Mouse (Mus musculus): Measurements from ENCODE around the gene Kcnk13. TPM values are rescaled to one million over a fixed set of nuclear protein-coding genes. Genes with fewer than 3 reads are reported as not detected.
"Not testable (repeated sequence)": the region's sequence is repeated elsewhere in the genome, so short reads cannot be mapped to it uniquely, and the experiment has no call there.

The Kcnk13 gene
- polyA plus RNA-seq, 1 experiment from 2014 or later = 0.94 TPM

DNA sequence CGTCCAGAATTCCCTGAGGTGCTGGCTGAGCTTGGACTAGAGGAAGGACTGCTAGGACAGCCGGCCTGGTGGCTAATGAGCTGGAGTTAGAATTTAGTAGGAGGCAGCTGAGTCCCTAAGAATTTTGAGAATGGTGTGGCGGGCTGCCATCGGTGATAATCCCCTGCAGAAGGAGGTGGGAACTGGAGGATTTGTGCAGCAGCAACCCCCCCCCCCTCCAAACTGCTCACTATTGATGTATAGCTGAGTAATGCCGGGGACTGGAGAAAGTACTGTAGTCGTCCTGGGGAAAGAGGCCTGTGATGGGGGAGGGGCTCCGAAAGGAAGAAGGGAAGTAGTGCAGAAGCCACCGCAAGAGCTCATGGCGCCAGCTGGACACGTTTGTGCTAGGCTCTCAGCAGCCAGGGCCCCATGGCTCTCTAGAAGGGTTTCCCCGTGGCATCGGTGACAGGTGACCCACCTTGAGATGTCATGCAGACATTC is 2.6 kb downstream of the Kcnk13 start:
- no peak overlapping the region for H3K9ac ChIP-seq
- ATAC-seq (ENCODE audit: insufficient number of reproducible peaks, insufficient read depth, low FRiP score, low TSS enrichment, low read depth) = no peak
- no peaks in the 10 kb centered on the region for H3K36me3 ChIP-seq
- peak overlapping the region; percentile 48; the same call in 1 of the 2 replicates for H3K4me3 ChIP-seq
- no peaks in the 10 kb centered on the region for H3K9me3 ChIP-seq
- H3K4me2 ChIP-seq = peak overlapping the region; percentile 80
- H3K27ac ChIP-seq = no peak overlapping the region
- WGBS = 8% methylated on average over 12 of the region's 12 CpGs
- peaks cover 74% of the 10 kb centered on the region for H3K27me3 ChIP-seq
- peaks cover 33% of the 10 kb centered on the region for H3K4me1 ChIP-seq

DNA sequence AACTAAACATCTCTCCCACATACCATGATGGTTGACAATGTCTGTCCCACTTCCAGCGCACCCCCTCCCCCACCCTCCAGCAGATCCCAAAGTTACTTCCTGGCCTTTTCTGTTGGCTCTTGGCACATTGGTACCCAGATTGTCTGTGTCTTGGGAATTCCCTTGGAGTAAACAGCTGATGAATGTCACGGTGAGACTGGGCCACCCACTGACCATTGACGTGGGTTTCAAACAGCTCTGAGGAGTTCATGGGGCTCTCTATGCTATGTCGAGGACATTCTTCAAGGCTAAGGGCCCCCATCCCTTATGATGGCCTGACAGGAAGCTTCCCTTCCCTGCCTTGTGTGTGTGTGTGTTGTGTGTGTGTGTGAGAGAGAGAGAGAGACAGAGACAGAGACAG is 5.6 kb downstream of the Kcnk13 start:
- H3K27me3 ChIP-seq = peaks cover 52% of the 10 kb centered on the region
- H3K9ac ChIP-seq = no peak overlapping the region
- peaks cover 24% of the 10 kb centered on the region for H3K4me1 ChIP-seq
- H3K27ac ChIP-seq = no peak overlapping the region
- no peaks in the 10 kb centered on the region; the same call in 1 of the 2 replicates for H3K9me3 ChIP-seq
- no peak overlapping the region for H3K4me2 ChIP-seq
- no peaks in the 10 kb centered on the region for H3K36me3 ChIP-seq
- ATAC-seq (ENCODE audit: insufficient number of reproducible peaks, insufficient read depth, low FRiP score, low TSS enrichment, low read depth) = no peak
- no peak overlapping the region for H3K4me3 ChIP-seq
- 82% methylated on average over 4 of the region's 4 CpGs for WGBS

GRCm38 (mm10) chr12:99971205-99971894 is 7.1 kb downstream of the Kcnk13 start:
- not testable (repeated sequence) for H3K36me3 ChIP-seq; H3K4me3 ChIP-seq; H3K9me3 ChIP-seq; H3K27ac ChIP-seq; H3K4me1 ChIP-seq; H3K9ac ChIP-seq; H3K4me2 ChIP-seq; ATAC-seq (ENCODE audit: insufficient number of reproducible peaks, insufficient read depth, low FRiP score, low TSS enrichment, low read depth)
- peaks cover 38% of the 10 kb centered on the region for H3K27me3 ChIP-seq
- WGBS = 69% methylated on average over 7 of the region's 7 CpGs

- 60% methylated on average over 7 of the region's 7 CpGs for WGBS
- Histone ChIP-seq H3K4me2 (no peak overlapping the region), H3K36me3 (no peaks in the 10 kb centered on the region), H3K9ac (no peak overlapping the region), H3K4me3 (no peak overlapping the region), H3K27ac (no peak overlapping the region), H3K4me1 (no peaks in the 10 kb centered on the region), H3K9me3 (no peaks in the 10 kb centered on the region; the same call in 1 of the 2 replicates), H3K27me3 (peaks cover 23% of the 10 kb centered on the region)
- ATAC-seq (ENCODE audit: insufficient number of reproducible peaks, insufficient read depth, low FRiP score, low TSS enrichment, low read depth) = no peak
Measured at GRCm38 (mm10) chr12:99972825-99973224, 8.5 kb downstream of the Kcnk13 start.

GRCm38 (mm10) chr12:99973659-99974058 is 9.4 kb downstream of the Kcnk13 start:
- Histone ChIP-seq H3K4me3 (no peak overlapping the region), H3K27ac (no peak overlapping the region), H3K4me1 (no peaks in the 10 kb centered on the region), H3K9me3 (no peaks in the 10 kb centered on the region; the same call in 1 of the 2 replicates), H3K27me3 (peaks cover 15% of the 10 kb centered on the region), H3K36me3 (no peaks in the 10 kb centered on the region), H3K4me2 (no peak overlapping the region), H3K9ac (no peak overlapping the region)
- ATAC-seq (ENCODE audit: insufficient number of reproducible peaks, insufficient read depth, low FRiP score, low TSS enrichment, low read depth) = no peak
- 74% methylated on average over 1 of the region's 1 CpGs for WGBS

- Histone ChIP-seq H3K9me3 (no peaks in the 10 kb centered on the region), H3K4me1 (no peaks in the 10 kb centered on the region), H3K27me3 (no peaks in the 10 kb centered on the region), H3K4me3 (no peak overlapping the region), H3K36me3 (no peaks in the 10 kb centered on the region), H3K9ac (no peak overlapping the region), H3K4me2 (no peak overlapping the region), H3K27ac (no peak overlapping the region)
- ATAC-seq (ENCODE audit: insufficient number of reproducible peaks, insufficient read depth, low FRiP score, low TSS enrichment, low read depth) = no peak
- 78% methylated on average over 4 of the region's 4 CpGs for WGBS
Measured at GRCm38 (mm10) chr12:99979541-99979940, 15.2 kb downstream of the Kcnk13 start.

- no peak overlapping the region for H3K27ac ChIP-seq
- no peaks in the 10 kb centered on the region; the same call in 1 of the 2 replicates for H3K9me3 ChIP-seq
- 94% methylated on average over 5 of the region's 5 CpGs for WGBS
- ATAC-seq (ENCODE audit: insufficient number of reproducible peaks, insufficient read depth, low FRiP score, low TSS enrichment, low read depth) = no peak
- H3K27me3 ChIP-seq = no peaks in the 10 kb centered on the region
- no peaks in the 10 kb centered on the region for H3K36me3 ChIP-seq
- no peak overlapping the region for H3K9ac ChIP-seq
- H3K4me2 ChIP-seq = no peak overlapping the region
- no peaks in the 10 kb centered on the region for H3K4me1 ChIP-seq
- no peak overlapping the region for H3K4me3 ChIP-seq
Measured at GRCm38 (mm10) chr12:99986797-99987196, 22.5 kb downstream of the Kcnk13 start.

DNA sequence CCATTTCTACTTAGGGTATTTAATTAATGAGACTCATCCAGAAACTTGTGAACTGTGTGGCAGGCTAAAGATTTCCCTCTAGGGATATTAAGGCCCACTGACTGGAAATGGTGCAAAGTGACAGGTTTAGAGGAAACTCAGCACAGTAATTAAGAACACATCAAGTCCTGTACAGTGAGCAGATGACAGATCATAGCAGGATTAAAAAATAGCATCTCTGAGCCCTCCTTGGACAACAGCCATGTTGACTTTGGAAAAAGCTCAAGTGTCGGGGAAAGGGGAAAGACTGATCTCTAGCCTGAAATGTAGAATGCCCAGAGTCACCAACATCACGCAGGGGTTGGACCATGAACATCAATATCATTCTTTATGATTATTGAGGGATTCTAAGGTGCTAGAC is 23.8 kb downstream of the Kcnk13 start:
- no peaks in the 10 kb centered on the region for H3K27me3 ChIP-seq
- H3K36me3 ChIP-seq = no peaks in the 10 kb centered on the region
- no peak overlapping the region for H3K4me3 ChIP-seq
- H3K27ac ChIP-seq = no peak overlapping the region
- H3K4me1 ChIP-seq = no peaks in the 10 kb centered on the region
- H3K9me3 ChIP-seq = no peaks in the 10 kb centered on the region; the same call in 1 of the 2 replicates
- 82% methylated on average over 2 of the region's 2 CpGs for WGBS
- no peak overlapping the region for H3K4me2 ChIP-seq
- ATAC-seq (ENCODE audit: insufficient number of reproducible peaks, insufficient read depth, low FRiP score, low TSS enrichment, low read depth) = no peak
- no peak overlapping the region for H3K9ac ChIP-seq

DNA sequence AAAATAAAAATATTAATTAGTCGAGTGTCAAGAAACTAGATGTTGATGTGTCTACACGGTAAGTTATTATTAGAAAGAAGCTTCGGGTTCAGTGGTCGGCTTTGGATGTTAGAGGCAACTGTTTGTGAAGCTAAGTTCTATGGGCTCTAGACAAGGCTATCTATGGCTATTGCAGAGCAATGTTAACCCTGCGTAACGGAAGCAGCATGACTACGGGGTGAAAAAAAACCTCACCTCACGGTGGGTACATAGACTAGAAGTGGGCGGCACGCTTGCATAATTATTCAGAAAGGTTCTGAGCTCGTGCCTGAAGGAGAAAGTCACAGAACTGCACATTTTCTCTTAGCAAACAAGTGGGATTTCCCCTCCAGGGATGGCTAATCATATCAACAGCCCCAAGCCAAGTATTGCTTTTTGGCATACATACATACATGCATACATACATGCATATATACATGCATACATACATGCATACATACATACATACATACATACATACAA is 28.1 kb downstream of the Kcnk13 start:
- no peak for ATAC-seq (ENCODE audit: insufficient number of reproducible peaks, insufficient read depth, low FRiP score, low TSS enrichment, low read depth)
- H3K4me1 ChIP-seq = no peaks in the 10 kb centered on the region
- no peak overlapping the region for H3K27ac ChIP-seq
- no peak overlapping the region for H3K4me3 ChIP-seq
- no peaks in the 10 kb centered on the region for H3K27me3 ChIP-seq
- no peaks in the 10 kb centered on the region for H3K36me3 ChIP-seq
- 90% methylated on average over 11 of the region's 11 CpGs for WGBS
- H3K9ac ChIP-seq = no peak overlapping the region
- H3K4me2 ChIP-seq = no peak overlapping the region
- no peaks in the 10 kb centered on the region; the same call in 1 of the 2 replicates for H3K9me3 ChIP-seq

- no peak for ATAC-seq (ENCODE audit: insufficient number of reproducible peaks, insufficient read depth, low FRiP score, low TSS enrichment, low read depth)
- 71% methylated on average over 10 of the region's 10 CpGs for WGBS
- no peak overlapping the region for H3K27ac ChIP-seq
- no peaks in the 10 kb centered on the region for H3K4me1 ChIP-seq
- H3K36me3 ChIP-seq = no peaks in the 10 kb centered on the region
- no peak overlapping the region for H3K9ac ChIP-seq
- no peaks in the 10 kb centered on the region for H3K27me3 ChIP-seq
- no peak overlapping the region for H3K4me3 ChIP-seq
- no peak overlapping the region for H3K4me2 ChIP-seq
- no peaks in the 10 kb centered on the region; the same call in 1 of the 2 replicates for H3K9me3 ChIP-seq
Measured at GRCm38 (mm10) chr12:99993146-99993890, 29.0 kb downstream of the Kcnk13 start.

GRCm38 (mm10) chr12:99995951-99996350 is 31.7 kb downstream of the Kcnk13 start:
- H3K9me3 ChIP-seq = no peaks in the 10 kb centered on the region; the same call in 1 of the 2 replicates
- H3K27ac ChIP-seq = no peak overlapping the region
- no peak overlapping the region for H3K9ac ChIP-seq
- no peak for ATAC-seq (ENCODE audit: insufficient number of reproducible peaks, insufficient read depth, low FRiP score, low TSS enrichment, low read depth)
- H3K4me3 ChIP-seq = no peak overlapping the region
- 0 out of 2 replicates have a peak, but pooled peaks cover 4% of the 10 kb centered on the region for H3K4me1 ChIP-seq
- H3K27me3 ChIP-seq = no peaks in the 10 kb centered on the region
- WGBS = 95% methylated on average over 5 of the region's 5 CpGs
- no peaks in the 10 kb centered on the region for H3K36me3 ChIP-seq
- no peak overlapping the region for H3K4me2 ChIP-seq
